Mouse (Mus musculus): ENCODE measurements at regions not wholly inside any gene's neighbourhood (a gene's known extent, or its start where the extent isn't known, plus 50 kb on each side); places are given as distances from the start of the nearest gene placed in this dataset.

- no peak for TF ChIP-seq CTCF (IDR thresholded peaks at IDR 0.05; ENCODE audit: borderline replicate concordance, insufficient read depth, low read depth, low read length)
- no peak for TF ChIP-seq POLR2A (IDR thresholded peaks at IDR 0.05; ENCODE audit: borderline replicate concordance, insufficient read depth, low read length)
These were observed 72.0 kb upstream of the Parp11 start for GRCm38 (mm10) chr6:127374464-127375143.
